Mouse (Mus musculus) gastrocnemius, adult 2 months (tissue): ENCODE measurements around the gene Snx13. TPM values are rescaled to one million over a fixed set of nuclear protein-coding genes. Genes with fewer than 3 reads are reported as not detected.

Experiments used
- DNase-seq: peaks from one replicate; pipeline ENCODE4 v3.0.0; 2022
- H3K27ac ChIP-seq: fragments of 200-600 bp; 2 replicates; pipeline ENCODE4 v1.8.1; 2022; ENCODE audit warnings: mild to moderate bottlenecking
- H3K4me3 ChIP-seq: fragments of 200-600 bp; 2 replicates; pipeline ENCODE4 v1.8.1; 2022; ENCODE audit warnings: mild to moderate bottlenecking, moderate library complexity
- CTCF ChIP-seq: fragments of 200-600 bp; IDR thresholded peaks from 2 replicates; pipeline ENCODE4 v1.8.1; 2022; ENCODE audit warnings: antibody characterized with exemption, mild to moderate bottlenecking, moderate library complexity
- intact Hi-C: fragments of 180-260 bp; cut with DNase I; formaldehyde crosslinking; loops from one replicate; pipeline ENCODE4 v1.15.1; 2025
- long read RNA-seq, 2 experiments: library from polyadenylated mRNA; stranded (forward); transcript quantifications; one replicate each; pipeline ENCODE4 v2.0.0; 2021
- total RNA-seq, 2 experiments: library from RNA; stranded (reverse); gene quantifications; 2 replicates each; pipeline ENCODE4 v1.2.3; 2021

The Snx13 gene
- total RNA-seq = 10 to 100 TPM; 41.2 to 56.3 TPM
- long read RNA-seq, experiment 1, full-length matches to known transcripts = 20 of 70 reads
- long read RNA-seq, experiment 1, partial matches to known transcripts = 2 of 70 reads
- long read RNA-seq, experiment 1, other reads (novel, unspliced or antisense) = 48 of 70 reads
- long read RNA-seq, experiment 2, full-length matches to known transcripts = 18 of 89 reads
- long read RNA-seq, experiment 2, partial matches to known transcripts = 2 of 89 reads
- long read RNA-seq, experiment 2, other reads (novel, unspliced or antisense) = 69 of 89 reads

DNA sequence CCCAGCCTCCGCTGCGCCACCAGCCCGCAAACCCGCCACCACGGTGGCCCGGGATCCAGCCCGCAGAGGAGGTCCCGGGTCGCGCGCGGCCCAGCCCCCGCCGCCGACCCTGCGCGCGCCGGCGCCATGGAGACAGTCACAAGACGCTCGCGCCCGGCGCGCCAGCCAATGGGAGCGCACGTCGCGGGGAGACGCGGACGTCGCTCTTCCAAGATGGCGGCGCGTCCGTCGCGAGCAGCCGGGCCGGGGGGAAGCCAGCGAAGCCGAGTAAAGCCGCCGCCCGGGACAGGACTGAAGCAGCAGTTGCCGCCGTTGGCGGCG lies at the start of gene Snx13:
TSS of gene Snx13 (plus strand) at position 188 of the 321 bp plus-strand sequence.
- no peak for TF ChIP-seq CTCF
- peak; percentile 95 for DNase-seq
- Histone ChIP-seq H3K27ac (peak within 1 kb of the TSS; percentile 98), H3K4me3 (peak within 1 kb of the TSS; percentile 89)
- intact Hi-C loops = loop anchor here (5.0 kb wide), 1 partner anchor 50 kb away; no protein-coding TSS in a partner anchor

DNA sequence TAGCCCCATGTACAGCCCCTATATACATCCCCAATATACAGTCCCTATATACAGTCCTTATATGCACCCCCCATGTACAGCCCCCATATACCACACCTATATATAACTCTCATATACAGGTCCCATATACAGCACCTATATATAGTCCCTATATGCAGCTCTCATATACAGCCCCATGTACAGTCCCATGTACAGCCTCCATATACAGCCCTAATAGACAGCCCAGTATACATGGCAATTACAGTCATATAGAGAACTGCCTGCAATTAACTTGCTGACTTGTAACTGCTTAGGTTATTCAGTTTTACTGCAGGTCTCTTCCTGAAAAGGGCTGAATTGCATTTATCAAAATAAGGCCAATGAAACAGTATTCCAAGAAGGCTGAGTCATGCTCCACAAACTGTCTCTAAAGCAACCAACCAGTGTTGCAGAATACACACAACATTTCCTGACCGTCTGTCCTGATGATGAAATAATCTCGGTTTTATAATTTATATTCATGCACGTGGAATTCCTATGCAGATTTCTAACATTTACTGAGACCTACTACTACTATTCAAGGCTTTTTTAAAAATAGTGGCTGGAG lies 49.3 kb upstream of the Snx13 start:
- Histone ChIP-seq H3K27ac (no peak overlapping the region), H3K4me3 (no peak overlapping the region)
- no peak for DNase-seq
- no peak for TF ChIP-seq CTCF
- intact Hi-C loops = no loop called here

DNA sequence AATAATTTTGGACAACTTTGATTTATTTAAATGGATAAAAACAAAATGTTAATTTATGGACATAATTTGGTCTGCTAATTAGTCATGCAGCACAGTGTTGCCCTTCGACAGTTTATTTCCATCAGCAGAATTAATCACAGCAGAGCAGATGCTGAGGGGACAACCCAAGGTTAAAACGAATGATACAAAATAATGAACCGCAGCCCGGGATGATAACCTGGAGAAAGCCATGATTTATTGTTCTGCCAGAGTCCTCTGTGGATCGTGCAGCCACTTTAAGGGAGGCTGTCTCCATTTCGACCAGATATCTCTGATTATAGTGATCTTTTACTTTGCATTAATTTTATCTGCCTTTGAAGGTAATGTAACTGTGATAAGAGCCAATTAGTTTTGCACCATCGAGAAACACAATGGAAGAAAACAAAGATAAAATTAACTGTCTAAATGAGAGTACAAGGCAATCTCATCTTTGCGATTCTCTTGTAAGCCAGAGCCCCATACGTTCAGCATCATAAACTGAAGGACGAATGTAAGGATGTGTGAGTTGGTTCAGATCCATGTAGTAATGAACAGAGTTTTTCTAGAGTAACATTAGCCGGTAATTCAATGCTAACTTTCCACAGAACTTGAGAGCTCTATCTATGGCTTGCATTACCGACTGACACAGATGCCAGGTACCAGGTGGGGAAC lies 48.1 kb upstream of the Snx13 start:
- no peak for TF ChIP-seq CTCF
- intact Hi-C loops = no loop called here
- H3K4me3 ChIP-seq = no peak overlapping the region
- no peak overlapping the region for H3K27ac ChIP-seq
- DNase-seq = no peak

DNA sequence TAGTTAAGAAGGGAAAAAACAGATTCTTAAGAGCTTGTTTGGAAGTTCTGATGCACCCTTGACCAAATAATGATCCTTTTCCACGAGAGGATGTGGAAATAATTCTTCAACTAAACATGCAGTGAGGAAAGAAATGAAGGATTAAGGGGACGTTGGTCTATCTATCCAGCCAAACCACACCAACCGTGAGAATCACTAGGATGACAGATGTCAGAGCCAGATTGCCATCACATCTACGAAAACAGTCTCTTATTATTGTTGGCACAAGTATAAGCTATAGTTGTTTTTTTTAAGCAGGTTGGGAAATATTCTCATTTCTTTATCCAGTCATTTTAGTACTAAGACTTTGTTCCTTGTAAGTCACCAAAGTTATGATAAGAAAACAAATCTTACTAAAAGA lies 46.7 kb upstream of the Snx13 start:
- no peak for TF ChIP-seq CTCF
- no peak overlapping the region for H3K4me3 ChIP-seq
- no peak overlapping the region for H3K27ac ChIP-seq
- no peak for DNase-seq
- intact Hi-C loops = no loop called here

DNA sequence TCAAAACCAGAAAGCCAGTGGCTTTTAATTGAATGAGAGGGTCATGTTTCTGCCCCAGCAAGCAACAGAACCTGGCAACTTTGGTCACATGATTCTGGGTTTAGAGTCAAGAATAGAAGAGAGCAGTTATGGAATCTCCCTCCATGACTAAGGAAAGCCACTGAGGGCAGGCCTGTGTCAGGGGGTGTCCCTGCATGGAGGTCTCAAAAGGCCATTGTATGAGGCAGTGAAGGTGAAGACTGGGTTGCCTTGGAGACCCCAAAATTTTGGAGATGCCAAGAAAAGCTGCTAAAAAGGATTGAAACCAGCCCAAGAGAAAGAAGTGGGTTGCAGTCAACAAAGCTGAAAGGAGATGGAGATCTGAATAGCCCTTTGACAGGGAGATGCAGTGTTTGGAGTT lies 41.2 kb upstream of the Snx13 start:
- intact Hi-C loops = no loop called here
- H3K27ac ChIP-seq = no peak overlapping the region
- no peak overlapping the region for H3K4me3 ChIP-seq
- DNase-seq = no peak
- TF ChIP-seq CTCF = no peak

DNA sequence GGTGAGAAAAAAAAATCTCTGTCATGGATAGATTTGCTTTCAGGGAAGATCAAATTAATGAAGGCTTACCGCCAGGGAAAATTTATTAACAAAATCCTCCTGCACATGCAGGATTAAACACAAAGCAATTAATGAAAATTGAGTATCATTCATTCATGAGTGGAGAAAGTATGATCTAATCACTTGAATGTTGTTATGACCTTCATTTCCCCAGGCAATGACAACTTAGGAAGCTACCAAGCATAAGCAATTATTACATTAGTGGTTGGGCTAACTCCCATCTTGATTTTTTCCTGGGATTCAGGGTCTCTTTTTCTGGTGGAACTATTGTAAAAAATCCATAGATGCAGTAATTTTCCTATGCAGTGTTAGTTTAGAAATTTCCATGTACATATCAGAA lies 39.1 kb upstream of the Snx13 start:
- TF ChIP-seq CTCF = no peak
- intact Hi-C loops = no loop called here
- no peak overlapping the region for H3K27ac ChIP-seq
- DNase-seq = no peak
- H3K4me3 ChIP-seq = no peak overlapping the region

DNA sequence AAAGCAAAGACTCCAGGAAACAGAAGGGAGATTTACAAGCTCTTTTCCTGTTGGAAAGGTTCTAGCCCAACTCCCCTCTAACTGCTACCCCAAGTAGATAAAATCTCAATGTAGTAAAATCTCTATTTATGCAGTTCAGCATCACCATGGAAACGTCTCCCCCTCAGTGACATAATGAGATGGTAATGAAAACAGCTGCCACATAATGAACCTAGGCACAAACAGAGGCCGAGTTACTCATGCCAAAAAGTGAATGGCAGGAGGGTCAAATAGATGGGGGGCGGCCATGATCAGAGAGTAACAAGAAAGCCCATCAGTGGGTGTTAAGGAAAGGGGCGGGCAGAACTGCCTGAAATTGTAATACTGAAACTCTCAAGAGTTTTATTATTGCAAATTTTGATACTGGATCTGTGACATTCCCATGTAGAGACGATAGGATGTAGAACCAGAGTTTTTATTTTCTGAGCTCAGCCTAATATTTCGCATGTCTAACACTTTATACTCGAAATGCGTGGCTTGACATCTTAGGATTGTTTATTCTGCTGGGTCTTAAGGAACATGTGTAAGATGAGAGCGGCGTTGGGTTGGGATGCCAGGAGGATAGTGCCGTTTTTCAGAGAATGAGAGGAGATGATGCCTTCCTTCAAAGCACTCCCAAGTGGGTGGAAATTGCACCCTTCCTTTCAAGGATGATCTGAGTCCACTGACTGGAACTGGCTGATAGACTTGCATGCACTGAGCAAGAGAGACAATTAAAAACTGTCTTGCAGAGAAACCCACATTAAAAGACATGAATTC lies 38.4 kb upstream of the Snx13 start:
- intact Hi-C loops = no loop called here
- Histone ChIP-seq H3K27ac (no peak overlapping the region), H3K4me3 (no peak overlapping the region)
- TF ChIP-seq CTCF = no peak
- DNase-seq = no peak

DNA sequence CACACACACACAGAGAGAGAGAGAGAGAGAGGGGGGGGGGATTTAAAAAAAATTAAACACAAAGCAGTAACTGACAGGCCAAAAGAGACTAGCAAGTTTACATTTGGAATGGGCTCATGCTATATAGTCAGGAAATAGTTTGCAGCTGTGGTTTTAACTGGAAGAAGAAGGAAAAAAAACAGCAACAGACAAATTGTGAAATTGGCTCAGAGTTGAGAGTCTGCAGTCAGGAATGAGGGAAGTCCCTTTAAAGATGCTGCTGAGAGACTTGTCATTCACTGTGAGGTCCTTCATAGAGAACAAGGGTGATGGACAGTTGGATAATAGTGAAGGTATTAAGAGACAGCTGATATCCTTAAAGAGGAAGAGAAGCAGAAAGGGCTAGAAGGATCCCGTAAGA lies 35.5 kb upstream of the Snx13 start:
- TF ChIP-seq CTCF = no peak
- no peak overlapping the region for H3K4me3 ChIP-seq
- H3K27ac ChIP-seq = no peak overlapping the region
- DNase-seq = no peak
- intact Hi-C loops = no loop called here

DNA sequence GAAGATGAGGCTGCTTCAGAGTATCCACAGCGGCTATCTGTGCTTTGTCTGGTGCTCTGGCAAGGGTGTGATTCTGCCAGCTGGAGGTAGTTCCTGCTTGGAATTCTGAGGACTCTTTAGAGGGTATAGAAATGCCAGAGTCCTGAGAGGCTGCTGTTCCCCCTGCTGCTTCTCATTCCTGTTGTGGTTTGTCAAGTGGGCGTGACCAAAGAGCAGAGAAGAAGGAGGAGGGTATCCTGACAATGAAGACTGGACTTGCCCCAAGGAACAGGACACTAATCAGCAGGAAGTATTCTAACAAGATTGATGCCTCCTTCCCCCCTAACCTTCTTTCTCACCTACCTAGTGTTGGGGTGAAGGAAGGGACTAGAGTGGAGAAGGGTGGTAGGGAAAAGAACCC lies 33.0 kb upstream of the Snx13 start:
- no peak for DNase-seq
- Histone ChIP-seq H3K4me3 (no peak overlapping the region), H3K27ac (no peak overlapping the region)
- intact Hi-C loops = no loop called here
- TF ChIP-seq CTCF = no peak

DNA sequence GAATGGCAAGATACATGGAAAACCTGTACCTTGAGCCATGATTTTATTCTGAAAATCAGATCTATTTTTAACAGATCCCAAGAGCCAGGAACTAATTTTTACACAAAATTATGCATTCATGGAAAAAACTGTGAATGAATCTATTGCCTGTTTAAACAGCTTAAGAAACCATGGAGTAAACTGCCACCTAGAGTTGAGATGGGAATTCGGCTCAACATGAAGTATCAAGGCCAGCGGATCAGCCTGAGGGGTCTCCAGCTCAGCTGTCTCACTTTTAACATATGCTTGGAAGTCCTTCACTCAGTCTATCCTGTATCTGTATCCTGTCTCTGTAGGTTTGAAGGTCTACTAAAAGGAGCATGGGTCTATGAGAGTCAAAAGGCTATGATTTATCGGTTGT lies 30.9 kb upstream of the Snx13 start:
- H3K4me3 ChIP-seq = no peak overlapping the region
- H3K27ac ChIP-seq = no peak overlapping the region
- intact Hi-C loops = no loop called here
- no peak for DNase-seq
- peak; percentile 38 for TF ChIP-seq CTCF

DNA sequence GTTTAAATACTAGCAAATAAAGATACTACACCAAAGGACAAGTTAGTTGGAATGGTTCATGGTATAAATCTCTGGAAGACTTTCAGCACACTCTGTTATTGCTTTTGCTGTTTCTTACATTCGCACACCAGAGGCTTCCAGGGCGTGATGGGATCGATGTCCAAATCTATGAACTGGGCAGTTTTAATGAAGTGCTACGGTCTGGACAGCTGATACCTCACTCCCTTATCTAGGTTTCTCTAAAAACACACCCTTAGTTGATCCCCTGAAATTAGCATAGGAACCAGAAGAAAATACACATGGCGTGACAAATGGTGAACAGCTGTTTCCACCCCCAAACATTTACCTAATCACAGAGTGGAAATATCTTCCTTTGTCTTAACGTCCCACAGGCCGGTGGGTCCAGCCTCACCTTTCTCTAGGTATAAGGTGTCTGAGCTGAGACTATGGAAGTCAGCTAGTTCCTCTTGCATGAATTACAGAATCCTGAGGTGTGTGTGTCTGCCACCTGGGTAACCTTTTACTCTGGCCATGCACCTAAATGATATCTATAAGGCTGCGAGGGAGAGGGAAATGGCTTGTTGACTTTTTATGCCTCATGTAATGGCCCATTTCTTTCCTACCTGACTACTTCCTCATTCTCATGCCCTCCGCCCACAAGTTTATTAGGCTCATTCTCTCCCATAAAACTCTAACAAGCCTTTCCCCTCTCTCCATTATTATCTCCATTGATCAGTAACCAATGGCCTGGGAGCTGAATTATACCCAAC lies 30.3 kb upstream of the Snx13 start:
- no peak for TF ChIP-seq CTCF
- H3K27ac ChIP-seq = no peak overlapping the region
- no peak overlapping the region for H3K4me3 ChIP-seq
- intact Hi-C loops = no loop called here
- DNase-seq = no peak

DNA sequence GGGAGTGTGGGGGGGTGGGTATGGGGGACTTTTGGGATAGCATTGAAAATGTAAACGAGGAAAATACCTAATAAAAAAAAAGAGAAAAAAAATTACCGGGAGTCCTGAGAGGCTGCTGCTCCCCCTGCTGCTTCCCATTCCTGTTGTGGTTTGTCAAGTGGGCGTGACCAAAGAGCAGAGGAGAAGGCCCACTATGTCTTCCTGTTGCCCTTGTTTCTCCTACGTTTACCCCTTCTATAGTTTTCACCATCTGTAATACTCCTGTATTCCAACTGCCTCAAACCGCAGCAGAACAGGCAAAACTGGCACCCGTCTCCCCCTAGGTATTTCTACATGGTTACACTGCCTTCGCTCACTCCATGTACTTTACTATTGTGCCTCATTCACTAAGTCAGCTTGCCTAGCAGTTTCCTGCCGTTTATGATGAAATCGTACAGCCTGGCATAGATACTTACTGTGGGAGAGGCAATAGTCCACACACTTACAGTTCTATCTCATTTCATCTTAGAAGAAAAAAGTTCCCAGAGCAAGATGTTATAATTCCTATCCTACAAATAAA lies 28.2 kb upstream of the Snx13 start:
- DNase-seq = no peak
- intact Hi-C loops = no loop called here
- TF ChIP-seq CTCF = no peak

More for the DNA sequence above, 28.2 kb upstream of the Snx13 start:
- no peak overlapping the region for H3K4me3 ChIP-seq
- no peak overlapping the region for H3K27ac ChIP-seq
